Mouse (Mus musculus): ENCODE results near the gene Gm20772. TPM values are rescaled to one million over a fixed set of nuclear protein-coding genes. Genes with fewer than 3 reads are reported as not detected.
"Not testable (repeated sequence)": the region's sequence is repeated elsewhere in the genome, so short reads cannot be mapped to it uniquely, and the experiment has no call there.

The Gm20772 gene
- not detected in 2 replicates for polyA plus RNA-seq (2015; fragmentation: Nextera tagmentation; extraction: Ambion mirVana)

DNA sequence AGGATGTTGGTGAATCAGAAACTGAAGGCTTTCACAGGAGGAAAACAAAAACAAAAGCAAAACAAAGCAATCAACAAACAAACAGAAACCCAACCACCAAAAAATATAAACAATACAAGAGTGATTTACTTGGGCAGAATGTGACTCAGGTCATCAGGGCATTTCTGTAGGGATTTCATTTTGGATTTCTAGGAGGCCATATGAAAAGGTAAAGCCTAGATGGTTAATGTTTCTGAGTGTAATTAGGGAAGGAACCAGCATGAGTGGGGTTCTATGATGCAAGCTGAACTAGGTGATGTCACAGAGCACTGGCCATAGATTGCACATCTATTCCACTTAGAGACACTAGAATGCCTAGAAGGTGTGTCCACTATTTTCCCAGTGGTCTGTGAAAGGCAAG is at the start of gene Gm20772, which contains the start of gene Gm20831:
TSS of gene Gm20772 (plus strand) at position 301 of the 400 bp plus-strand sequence.
TSS of gene Gm20831 (plus strand) at position 301 of the 400 bp plus-strand sequence.
- H3K4me2 ChIP-seq (replicated peaks; ENCODE audit: low read depth, low read length); H3K9ac ChIP-seq (replicated peaks; ENCODE audit: low read depth); ATAC-seq; DNase-seq (ENCODE audit: low spot score); H3K27me3 ChIP-seq (replicated peaks; ENCODE audit: insufficient read depth, low read length); H3K9me3 ChIP-seq (ENCODE audit: low read length); H3K4me1 ChIP-seq (ENCODE audit: insufficient read depth, low read depth, low read length); H3K36me3 ChIP-seq (ENCODE audit: insufficient read depth, low read length); H3K27ac ChIP-seq (ENCODE audit: low read length); H3K4me3 ChIP-seq (ENCODE audit: low read depth, low read length): not testable (repeated sequence)

- not testable (repeated sequence) for H3K36me3 ChIP-seq (ENCODE audit: insufficient read depth, low read length); DNase-seq (ENCODE audit: low spot score); H3K4me2 ChIP-seq (replicated peaks; ENCODE audit: low read depth, low read length); ATAC-seq; H3K4me3 ChIP-seq (ENCODE audit: low read depth, low read length); H3K9me3 ChIP-seq (ENCODE audit: low read length); H3K27ac ChIP-seq (ENCODE audit: low read length); H3K9ac ChIP-seq (replicated peaks; ENCODE audit: low read depth); H3K27me3 ChIP-seq (replicated peaks; ENCODE audit: insufficient read depth, low read length); H3K4me1 ChIP-seq (ENCODE audit: insufficient read depth, low read depth, low read length)
- WGBS, result no CpG with 5 or more reads among the region's 3 CpGs
Measured at GRCm38 (mm10) chrY:17846166-17846565, 28.4 kb upstream of the Gm20772 start, which contains the start of gene Gm21904. Gene Gm21904, minus strand, starts transcription at chrY:17846266.

Other genes starting within 250 kb of the Gm20772 start
- not detected in 2 replicates for gene Gm21904, start 28.5 kb upstream of the Gm20772 start, polyA plus RNA-seq (2015; fragmentation: Nextera tagmentation; extraction: Ambion mirVana)
- gene Gm20831, start within 50 bp of the Gm20772 start, polyA plus RNA-seq (2015; fragmentation: Nextera tagmentation; extraction: Ambion mirVana), result not detected in 2 replicates
- gene Srsy, start 62.6 kb downstream of the Gm20772 start, polyA plus RNA-seq (2015; fragmentation: Nextera tagmentation; extraction: Ambion mirVana), result not detected in 2 replicates
- not detected in 2 replicates for gene Gm21764, start 187.1 kb downstream of the Gm20772 start, polyA plus RNA-seq (2015; fragmentation: Nextera tagmentation; extraction: Ambion mirVana)
- gene Ssty1, start 214.4 kb downstream of the Gm20772 start, polyA plus RNA-seq (2015; fragmentation: Nextera tagmentation; extraction: Ambion mirVana), result not detected in 2 replicates

Measured in lung, postnatal 0 days (tissue).